Mouse (Mus musculus) A20 (cell line): Measurements from ENCODE around the gene Gtsf1l.

Experiments
- DNase-seq: peaks from one replicate; pipeline ENCODE4 v3.0.0-alpha.2; 2011; ENCODE audit warnings: low read depth, low spot score

Gtsf1l gene

DNA sequence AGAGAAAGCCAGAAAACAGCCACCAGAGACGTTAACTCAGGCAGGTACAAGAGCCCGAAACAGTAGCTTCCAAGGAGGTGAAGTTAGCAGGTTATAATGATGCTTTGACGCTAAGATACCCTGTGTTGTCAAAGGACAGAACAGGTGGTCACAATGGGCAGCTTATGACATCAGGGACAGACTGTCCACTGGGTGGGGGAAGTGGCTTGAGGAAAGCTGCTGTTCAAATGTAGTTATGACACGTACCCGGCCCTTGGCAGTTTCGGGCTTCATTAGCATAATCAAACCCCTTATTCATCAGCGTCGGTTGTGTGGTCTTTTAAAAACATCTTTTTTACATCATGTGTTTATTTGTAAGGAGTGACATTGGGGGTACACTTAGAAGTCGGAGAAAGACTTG lies at the start of gene Gtsf1l:
Gtsf1l (minus strand) TSS at position 128 of the 400 bp plus-strand sequence.
- no peak for DNase-seq

GRCm38 (mm10) chr2:163136996-163137395 lies 49.3 kb upstream of the Gtsf1l start:
- DNase-seq: no peak

DNA sequence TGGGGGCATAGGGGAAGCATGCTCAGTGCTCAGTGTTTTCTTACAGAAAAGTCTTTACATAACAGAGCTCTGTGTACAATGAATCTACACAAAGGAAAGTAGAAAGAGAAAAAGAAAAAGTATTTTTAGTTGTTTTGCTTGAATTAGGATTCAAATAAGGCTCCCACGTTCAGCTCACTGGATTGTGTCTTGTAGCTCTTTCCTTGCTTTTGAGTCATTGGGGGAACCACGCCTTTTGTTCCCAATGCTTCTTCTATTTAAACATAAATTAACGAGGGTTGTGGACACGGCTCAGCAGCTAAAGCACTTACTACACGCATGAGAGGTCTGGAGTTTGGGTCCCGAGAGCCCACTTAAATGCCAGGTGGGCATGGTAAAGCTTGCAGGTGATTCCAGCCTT lies 48.3 kb upstream of the Gtsf1l start:
- peak; percentile 12 for DNase-seq

DNA sequence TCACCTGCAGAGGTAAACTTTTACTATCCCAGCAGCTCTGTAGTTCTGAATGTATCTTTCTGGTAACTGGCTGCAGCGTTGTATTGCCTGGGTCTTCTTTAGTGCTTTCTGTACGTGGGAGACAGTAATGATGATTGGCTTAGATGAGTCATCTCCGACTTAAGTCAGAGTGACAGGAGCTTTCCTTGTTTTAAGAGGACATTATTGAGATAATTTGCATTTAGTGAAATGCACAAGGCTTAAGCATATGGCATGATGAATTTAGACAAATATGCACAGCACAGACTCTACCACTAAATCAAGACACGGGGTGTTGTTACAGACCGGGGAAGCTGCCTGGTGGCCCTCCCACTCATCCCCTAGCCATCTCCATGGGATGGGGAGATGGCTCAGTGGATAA lies 44.7 kb upstream of the Gtsf1l start:
- no peak for DNase-seq

DNA sequence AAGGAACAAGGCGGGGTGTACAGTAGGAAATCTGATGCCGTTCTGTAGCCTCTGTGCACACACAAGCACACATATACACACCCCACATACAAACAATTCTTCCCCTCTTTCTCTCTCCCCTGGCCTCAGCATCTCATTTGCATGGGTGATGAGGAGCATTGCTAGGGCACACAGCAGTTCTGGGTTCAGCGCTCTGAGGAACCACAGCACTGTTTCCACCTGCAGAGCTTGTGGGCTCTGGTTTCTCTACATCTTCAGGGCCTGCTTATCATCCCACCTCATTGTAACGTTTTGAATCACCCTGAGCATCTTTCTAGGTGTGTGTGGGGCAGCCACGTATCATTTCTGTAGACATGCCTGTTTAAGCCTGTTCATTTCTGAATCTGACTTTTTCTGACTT lies 43.2 kb upstream of the Gtsf1l start:
- DNase-seq: peak; percentile 75

DNA sequence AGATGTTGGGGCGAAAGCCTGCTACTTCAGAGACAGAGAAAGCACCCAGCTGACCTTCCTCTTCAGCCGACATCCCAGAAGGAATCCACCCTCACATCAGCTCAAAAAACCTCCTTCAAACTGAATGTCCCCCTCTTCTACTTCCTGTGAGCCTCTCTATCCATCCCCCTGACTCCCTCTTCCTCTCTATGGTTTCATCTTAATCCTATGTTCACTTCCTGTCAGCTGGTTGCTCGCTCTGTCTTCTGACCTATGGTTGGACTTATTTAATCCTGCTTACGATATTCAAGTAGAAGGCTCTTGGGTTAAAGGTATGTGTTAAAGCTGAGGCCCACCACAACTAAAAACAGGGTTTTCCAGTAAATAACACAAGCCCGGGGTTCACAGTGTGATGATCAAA lies 35.8 kb upstream of the Gtsf1l start:
- DNase-seq: no peak

DNA sequence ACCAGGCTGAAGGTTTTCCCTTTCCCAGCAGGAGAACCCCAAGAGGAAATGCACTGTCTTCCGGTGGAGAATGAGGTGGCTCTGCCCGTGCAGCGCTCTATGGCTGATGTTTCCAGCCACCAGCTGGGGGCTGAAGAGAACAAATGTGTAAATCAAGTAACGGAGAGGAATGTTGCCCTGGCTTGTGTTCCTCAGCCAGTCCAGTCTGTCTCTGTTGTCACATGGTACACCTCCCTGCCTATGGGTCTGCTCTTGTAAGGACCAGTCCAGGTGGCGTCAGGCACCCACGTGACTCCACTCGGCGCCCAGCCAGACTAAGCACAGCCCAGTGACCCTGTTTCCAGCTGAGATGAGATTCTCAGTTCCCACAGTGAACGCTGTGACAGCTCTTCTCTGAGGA lies 34.7 kb upstream of the Gtsf1l start:
- no peak for DNase-seq

- no peak for DNase-seq
These were observed 33.7 kb upstream of the Gtsf1l start for GRCm38 (mm10) chr2:163121353-163121660.

- peak; percentile 9 for DNase-seq
These were observed 33.1 kb upstream of the Gtsf1l start for GRCm38 (mm10) chr2:163120626-163121352.

DNA sequence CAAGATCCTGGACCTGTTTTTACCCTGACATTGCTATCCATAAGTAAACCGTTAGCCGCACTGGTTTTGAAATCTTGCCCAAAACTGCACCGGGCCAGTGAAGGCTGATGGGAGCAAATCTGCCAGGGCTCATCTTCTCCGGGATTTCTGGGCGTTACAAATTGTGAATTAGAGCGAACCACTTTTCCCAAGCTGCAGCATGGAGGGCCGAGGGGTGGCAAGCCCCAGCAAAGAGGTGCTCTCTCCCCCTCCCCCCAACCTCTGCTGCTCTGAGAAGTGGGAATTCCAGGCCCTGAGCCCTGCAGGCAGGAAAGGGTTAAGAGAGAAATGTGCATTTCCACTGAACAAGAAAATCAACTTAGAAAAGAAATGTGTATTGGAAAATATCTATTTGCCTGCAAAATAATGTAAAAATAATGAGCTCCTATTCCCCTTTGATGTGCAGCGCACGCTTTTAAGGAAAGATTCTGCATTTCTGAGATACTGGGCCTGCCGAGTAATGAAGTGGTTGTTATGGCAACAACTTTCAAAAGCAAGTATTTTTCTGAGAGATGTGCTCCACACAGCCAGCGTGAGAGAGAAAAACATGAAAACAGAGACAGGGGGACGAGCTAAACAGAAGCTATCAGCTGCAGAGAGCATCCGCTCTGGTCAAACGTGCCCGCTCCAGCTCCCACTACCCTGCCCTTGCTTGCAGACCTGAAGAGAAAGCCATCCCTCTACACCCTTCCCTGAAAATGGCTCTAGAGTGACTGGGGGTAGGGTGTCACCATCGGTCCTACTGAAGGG lies 24.0 kb upstream of the Gtsf1l start:
- DNase-seq: no peak

DNA sequence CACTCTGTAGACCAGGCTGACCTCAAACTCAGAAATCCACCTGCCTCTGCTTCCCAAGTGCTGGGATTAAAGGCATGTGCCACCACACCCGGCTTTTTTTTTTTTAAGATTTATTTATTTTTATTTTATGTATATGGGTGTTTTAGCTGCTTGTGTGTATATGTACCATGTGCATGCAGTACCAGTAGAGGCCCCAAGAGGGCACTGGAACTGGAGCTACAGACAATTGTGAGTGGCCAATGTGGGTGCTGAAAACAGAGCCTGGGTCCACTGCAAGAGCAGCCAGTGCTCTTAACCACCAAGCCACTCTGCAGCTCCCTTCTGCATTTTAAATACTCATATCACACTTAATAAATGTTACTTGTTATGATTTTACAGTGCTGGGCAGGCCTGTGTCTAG lies 23.1 kb upstream of the Gtsf1l start:
- no peak for DNase-seq

DNA sequence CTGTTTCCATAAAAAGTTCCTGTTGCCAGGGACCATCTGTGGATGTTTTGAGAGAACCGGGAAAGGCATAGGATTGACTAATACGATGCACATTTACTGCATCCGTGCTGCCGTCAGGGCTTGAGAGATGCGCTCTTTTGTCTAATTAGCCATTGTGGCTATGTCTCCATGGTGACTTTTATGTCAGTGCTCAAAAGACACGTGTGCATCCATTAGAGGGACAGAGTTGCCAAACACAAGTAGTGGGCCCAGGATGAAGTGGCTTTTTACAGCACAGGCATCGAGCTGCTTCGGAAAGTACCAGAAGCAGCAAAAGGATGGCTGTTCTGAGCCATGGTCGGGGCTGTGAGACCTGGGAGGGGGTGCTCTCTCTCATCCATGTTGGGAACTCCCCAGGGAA lies 20.7 kb upstream of the Gtsf1l start:
- DNase-seq: no peak

DNA sequence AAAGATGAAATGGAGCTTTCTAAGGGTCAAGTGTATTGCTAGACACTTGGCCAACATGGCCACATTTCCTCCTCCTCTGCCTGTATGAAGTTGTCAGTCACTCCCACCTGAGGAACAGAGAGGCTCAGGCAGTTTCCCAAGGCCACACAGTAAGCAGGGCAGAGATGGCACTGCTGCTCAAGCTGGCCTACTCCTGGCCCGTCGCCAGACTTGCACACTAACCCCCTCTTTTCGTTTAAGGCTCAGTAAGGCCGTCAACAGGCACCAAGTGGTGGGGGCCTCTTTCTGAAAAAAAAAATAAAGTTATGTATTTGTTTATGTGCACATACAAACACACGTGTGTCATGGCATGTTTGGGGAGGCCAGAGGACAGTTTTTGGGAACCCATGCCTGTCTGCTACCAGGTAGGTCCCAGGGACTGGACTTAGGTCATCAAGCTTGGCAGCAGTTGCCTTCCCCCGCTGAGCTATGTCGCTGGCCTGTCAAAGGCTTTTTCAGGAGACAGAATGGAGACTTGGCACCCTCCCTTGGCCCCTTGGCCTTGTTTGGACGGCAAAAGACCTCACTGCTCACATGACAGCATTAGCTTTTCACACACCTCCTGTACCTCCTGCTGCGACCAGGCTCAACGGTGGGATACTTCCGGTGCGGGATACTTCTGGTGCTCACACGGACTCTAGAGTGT lies 16.6 kb upstream of the Gtsf1l start:
- DNase-seq: no peak

GRCm38 (mm10) chr2:163102900-163103653 lies 15.4 kb upstream of the Gtsf1l start:
- DNase-seq: peak; percentile 96

GRCm38 (mm10) chr2:163102216-163102615 lies 14.6 kb upstream of the Gtsf1l start:
- peak; percentile 51 for DNase-seq

DNA sequence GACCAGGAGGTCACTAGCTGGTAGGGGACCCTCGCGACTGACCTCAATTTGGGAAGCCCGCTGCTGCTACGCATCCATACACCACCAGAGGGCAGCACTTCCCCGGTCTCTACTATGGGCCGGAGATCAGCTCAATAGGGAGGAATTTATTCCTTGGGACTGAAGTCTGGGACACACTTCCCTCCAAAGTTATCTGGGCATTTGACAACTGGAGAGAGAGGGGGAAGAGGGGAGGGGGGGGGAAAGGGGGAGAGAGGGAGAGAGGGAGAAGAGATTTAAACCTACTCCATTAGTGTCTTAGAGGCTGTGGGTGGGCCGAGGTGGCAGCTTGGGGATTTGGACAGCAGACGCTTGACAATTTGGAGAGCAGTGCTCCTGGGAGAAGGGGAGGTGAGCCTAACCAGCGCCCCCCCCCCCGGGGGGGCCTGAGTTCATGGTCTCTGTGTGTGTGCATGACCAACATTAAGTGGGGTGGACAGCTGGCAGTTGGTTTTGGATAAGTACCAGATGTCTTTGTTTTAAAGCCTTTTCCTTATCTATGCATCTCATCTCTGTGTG lies 14.1 kb upstream of the Gtsf1l start:
- peak; percentile 48 for DNase-seq

GRCm38 (mm10) chr2:163100551-163100950 lies 12.9 kb upstream of the Gtsf1l start:
- DNase-seq: no peak

GRCm38 (mm10) chr2:163099919-163100318 lies 12.3 kb upstream of the Gtsf1l start:
- no peak for DNase-seq

DNA sequence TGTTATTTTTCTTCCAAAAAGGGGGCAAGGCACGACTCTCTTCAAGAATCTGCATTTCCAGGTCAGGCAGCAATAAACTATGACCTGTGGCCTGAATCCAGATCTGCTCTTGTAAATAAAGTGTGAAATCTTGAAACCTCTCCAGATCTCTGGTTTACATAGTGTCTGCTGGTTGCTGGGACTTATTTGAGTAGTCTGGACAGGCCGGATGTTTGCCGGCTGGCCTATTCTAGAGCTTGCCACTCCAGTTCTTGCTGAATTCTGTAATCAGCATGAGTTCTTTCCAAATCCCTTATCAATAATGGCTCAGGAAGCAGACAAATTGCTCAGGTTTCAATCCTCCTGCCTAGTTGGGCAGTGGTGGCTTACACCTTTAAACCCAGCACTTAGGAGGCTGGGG lies 8.1 kb upstream of the Gtsf1l start:
- no peak for DNase-seq

- no peak for DNase-seq
These were observed 7.3 kb upstream of the Gtsf1l start for GRCm38 (mm10) chr2:163094909-163095308.

DNA sequence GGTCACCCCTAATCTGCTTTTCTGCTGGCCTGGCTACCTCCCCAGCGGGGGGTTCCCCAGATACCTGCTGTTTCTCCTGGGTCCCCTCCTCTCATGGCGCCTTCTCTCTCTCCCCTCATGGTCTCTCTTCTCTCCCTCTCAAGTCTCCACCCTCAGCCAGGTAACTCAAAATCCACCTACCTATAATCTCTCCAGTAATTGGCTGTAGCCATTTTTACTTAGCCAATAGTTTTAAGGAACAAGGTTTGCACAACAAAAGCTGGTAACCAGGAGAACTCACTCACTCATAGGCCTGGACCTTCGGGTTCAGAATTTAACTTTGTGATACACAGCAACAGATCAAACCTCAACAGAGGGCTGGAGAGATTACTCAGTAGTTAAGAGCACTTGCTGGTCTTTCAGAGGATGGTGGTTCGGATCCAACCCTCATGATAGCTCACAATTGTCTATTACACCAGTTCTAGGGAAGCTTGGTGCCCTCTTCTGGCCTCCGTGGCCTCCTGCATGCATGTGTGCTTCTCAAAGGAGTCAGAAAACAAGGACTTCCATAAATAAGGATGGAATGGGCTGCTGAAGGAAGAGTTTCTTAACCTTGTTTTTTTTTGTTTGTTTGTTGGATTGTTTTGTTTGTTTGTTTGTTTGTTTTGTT lies 1.9 kb upstream of the Gtsf1l start:
- DNase-seq: peak; percentile 54
